Mouse (Mus musculus) E14TG2a.4 (cell line): ENCODE measurements around the gene Glis1.

Source experiments
- CTCF ChIP-seq: conservative IDR thresholded peaks from 2 replicates; pipeline ENCODE4 v1.5.1; 2014; ENCODE audit warnings: low read length
- NANOG ChIP-seq: IDR thresholded peaks from 2 replicates; pipeline ENCODE4 v1.6.1; 2014; ENCODE audit warnings: borderline replicate concordance, low read length, mixed read lengths

- TF ChIP-seq CTCF, result no peak
- TF ChIP-seq NANOG, result no peak
These were observed 119.4 kb downstream of the Glis1 start for GRCm38 (mm10) chr4:107553774-107554173.
